Mouse (Mus musculus) regulatory T cell (primary cell): ENCODE measurements around the gene Cyct.

Source experiments
- in situ Hi-C: fragments of 300-600 bp; cut with MboI, MseI; formaldehyde crosslinking; loops from one replicate; pipeline ENCODE4 v1.15.1; 2025; ENCODE audit warnings: high pct_unique_total_duplicates

Cyct gene

DNA sequence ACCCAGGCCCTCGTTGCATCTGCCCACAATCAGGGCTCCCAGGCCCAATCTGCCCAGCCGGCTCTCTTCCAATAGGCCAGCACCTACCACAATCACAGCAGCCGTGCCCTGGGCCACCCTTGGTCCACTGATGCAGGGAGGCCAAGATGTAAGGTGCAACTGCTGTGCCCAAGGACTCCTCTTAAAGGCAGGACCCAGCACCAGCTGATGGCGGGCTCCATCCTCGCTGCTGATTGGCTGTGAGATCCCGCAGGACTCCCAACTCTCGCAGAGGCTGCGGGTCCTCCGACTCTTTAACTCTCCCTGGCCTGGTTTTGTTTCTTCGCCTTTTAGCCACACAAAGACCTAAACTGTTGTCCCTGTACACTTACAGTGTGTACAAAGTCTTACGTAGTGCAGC lies at the start of gene Cyct:
Cyct (minus strand) TSS at position 225 of the 400 bp plus-strand sequence.
- in situ Hi-C loops = no loop called here

- in situ Hi-C loops = loop anchor here (5.0 kb wide), 1 partner anchor 43 kb away; the partner anchor contains the start of gene Rbm45
These were observed 49.7 kb upstream of the Cyct start for GRCm38 (mm10) chr2:76409986-76410385.

DNA sequence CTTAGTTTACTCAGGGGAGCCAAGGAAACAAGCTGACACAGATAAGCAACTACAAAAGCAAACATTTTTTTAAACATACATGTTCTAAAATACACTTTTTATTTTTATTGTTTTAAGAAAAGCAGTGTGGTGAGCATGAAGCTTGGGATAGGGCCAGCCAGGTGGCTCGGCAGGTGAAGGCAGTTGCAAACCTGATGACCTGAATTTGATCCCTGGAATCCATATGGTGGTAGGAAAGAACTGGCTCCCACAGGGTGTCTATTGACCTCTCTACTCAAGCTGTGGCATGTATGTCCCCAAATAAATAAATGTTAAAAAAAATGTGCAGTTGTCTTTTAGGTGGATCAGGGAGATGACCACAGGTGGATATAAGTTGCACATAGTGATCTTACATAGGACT lies 49.3 kb upstream of the Cyct start:
- in situ Hi-C loops = loop anchor here (5.0 kb wide), 1 partner anchor 42 kb away; the partner anchor contains the start of gene Rbm45

DNA sequence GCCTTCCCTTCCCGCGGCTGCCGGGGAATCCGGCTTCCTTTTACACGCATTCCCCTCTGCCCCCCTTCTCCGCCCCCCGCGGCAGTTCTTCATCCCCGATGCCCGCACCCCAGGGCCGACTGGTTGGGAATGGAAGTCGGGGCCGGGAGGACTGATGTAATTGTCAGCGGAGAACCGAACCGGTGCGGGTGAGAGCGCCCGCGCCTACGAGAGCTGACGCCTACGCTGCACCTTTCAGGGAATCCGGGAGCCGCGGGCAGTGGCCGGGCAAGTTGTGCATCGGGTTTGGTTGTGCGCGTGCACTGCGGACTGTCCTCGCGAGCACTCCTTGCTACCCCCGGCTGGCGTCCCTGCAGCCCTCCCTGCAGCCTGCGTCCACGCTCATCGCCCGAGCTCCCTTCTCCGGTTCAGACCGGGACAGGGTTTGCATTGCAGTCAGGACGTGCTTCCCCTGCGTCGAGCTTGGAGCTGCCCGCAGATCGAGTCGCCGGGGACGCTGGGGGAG lies 46.7 kb upstream of the Cyct start:
- in situ Hi-C loops = loop anchor here (5.0 kb wide), 1 partner anchor 40 kb away; the partner anchor contains the start of gene Rbm45

DNA sequence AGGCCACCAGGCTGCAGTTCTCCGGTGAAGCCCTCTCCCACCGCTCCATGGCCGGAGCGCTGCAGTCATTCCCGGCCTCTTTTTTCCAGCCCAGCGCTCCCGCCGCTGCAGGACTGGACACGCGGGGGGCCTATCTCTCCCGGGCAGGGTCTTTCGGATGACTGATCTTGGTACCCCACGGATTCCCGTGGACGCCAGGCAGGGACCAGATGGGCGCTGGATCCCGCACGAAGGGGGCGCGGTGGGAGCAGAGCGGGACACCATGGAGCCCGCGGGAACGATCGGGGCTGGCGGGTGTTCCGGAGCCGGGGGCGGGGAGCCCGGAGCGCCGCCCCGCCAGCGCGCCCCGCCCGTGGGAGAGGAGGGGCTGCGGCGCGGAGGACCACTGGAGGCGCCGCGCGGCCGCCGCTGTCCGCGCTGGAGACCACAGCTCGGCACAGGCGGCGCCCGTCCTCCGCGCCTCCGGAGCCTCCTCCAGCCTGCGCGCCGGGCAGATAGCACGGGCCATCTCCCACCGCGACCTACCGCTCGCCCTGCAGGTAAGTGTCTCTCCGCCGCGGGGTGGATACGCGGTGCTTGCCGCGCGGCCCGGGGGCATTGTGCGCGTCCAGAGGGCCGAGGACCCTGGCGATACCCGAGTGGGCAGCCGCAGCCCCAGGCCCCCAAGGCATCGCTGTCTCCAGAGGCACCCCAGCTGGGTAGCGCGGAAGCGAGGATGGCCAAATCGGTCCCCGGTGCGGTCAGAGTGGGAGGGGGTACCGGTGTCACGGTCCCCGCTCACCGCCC lies 46.1 kb upstream of the Cyct start, which contains the start of gene Osbpl6:
Osbpl6 (plus strand) TSS at position 358 of the 786 bp plus-strand sequence.
- in situ Hi-C loops = loop anchor here (5.0 kb wide), 1 partner anchor 39 kb away; the partner anchor contains the start of gene Rbm45

GRCm38 (mm10) chr2:76405596-76406150 lies 45.4 kb upstream of the Cyct start:
- in situ Hi-C loops = loop anchor here (5.0 kb wide), 1 partner anchor 38 kb away; the partner anchor contains the start of gene Rbm45

- in situ Hi-C loops = no loop called here
These were observed 39.9 kb upstream of the Cyct start for GRCm38 (mm10) chr2:76400178-76400577.

GRCm38 (mm10) chr2:76386531-76386930 lies 26.3 kb upstream of the Cyct start:
- in situ Hi-C loops = loop anchor here (25.0 kb wide), 1 partner anchor 1526 kb away; no protein-coding TSS in a partner anchor

DNA sequence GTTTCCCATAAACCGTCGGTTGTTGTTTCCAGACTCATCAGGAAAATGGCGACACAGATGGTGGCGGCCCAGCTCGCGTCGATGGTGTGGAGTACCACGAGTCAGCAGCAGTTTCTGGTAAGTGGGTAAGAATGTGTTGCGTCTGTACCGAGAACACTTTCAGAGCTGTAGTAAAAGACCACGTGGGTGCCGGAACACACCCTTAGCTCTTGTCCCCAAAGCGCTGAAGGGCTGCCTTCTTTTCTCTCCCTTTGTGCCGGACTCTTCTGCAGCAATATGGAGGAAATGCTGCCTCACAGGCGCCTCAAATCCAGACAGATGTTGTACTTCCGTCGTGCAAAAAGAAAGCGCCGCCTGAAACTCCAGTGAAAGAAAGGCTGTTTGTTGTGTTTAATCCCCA lies 18.4 kb upstream of the Cyct start:
- in situ Hi-C loops = loop anchor here (25.0 kb wide), 1 partner anchor 1534 kb away; no protein-coding TSS in a partner anchor

DNA sequence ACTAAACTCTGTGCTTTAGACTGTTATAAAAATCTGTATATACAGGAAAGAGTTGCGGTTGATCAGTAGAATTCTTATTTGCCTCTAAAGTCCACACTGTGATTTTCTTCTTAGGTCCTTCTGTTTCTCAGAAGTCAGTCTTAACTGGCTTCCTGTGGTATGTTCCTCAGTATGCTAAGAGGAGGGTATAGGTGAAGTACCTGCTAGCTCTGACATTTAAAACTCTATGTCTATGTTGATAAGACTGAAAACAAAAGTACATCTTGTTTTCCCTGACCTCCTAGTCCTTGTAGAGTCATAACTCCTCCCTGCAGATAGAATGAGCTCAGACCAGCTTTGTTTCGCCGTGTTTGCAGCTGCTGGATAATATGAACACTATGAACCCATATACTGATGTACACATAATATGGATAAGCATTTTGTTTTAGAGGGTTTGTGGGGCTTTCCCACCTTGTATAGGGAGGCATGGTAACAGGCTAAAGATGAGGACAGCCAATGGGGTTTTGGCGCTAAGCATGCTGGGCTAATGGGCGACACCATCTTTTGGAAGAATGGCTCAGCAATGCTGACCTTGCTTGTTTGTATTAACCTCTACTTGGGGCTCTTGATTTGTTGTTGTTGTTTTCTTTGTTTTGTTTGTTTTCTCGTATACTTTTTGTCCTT lies 14.4 kb upstream of the Cyct start:
- in situ Hi-C loops = loop anchor here (5.0 to 25.0 kb wide), 3 partner anchors 243 to 1538 kb away; no protein-coding TSS in a partner anchor

DNA sequence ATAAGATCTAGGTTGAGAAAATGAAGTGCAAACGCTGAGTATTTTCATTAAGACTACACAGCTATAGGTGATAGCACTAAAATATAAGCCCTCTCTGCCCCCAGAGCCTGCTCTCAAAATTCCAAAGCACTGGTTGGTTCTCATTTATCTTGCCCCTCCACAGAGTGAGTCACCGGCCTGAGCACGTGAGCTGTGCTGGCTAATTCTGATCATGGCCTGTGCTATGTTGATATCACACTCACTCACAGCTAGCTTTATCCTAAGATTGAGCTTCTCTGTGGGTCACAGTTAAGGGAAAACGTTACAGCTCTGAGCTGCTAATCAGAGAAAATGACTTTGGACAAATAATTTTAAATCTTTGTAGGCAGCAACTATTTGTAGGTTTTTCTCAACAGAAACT lies 12.0 kb upstream of the Cyct start:
- in situ Hi-C loops = loop anchor here (5.0 kb wide), 2 partner anchors 245 to 310 kb away; no protein-coding TSS in a partner anchor

DNA sequence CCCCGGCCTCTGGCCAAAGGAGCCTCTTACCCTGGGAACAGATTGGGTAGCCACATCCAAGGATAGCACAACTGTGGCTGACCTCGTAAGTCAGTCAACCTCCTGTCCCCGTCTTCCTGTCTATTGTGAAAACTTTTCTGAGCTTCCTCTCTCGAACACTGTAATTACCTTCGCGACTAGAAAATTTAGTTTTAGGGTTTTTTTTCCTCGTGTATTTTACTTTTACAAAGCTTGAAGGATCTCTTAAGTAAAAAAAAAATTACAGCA lies 10.3 kb upstream of the Cyct start:
- in situ Hi-C loops = loop anchor here (5.0 kb wide), 2 partner anchors 247 to 312 kb away; no protein-coding TSS in a partner anchor

DNA sequence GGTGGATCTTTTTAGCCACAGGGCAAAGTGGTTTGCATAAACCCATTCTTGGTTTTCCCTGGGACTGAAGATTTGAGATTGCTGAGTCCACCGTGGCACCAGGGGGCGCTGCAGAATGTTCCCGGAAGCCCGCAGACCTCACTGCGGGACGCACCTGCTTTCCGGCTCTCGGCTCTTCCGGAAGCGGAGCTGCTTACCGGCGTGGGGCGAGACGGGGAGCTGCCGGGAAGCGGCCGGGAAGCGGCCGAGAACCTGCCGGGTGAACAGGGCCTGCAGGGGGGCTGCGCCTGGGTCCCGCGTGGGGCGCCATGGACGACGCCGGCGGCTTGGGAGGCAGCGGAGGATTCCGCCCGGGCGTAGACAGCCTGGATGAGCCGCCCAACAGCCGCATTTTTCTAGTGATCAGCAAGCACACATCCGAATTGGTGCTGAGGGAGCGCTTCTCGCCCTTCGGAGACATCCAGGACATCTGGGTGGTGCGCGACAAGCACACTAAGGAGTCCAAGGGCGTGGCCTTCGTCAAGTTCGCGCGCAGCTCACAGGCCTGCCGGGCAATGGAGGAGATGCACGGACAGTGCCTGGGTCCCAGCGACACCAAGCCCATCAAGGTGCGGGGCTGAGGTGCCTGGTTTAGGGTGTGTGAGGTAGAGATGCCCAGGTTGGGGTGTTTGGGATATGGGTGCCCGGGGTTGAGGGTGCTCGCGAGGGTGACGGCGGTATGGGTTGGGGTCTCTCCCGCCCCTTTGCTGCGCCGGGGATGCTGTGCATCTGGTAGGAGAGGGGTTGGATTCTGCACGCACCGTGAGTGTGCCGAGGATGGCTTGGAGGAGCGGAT lies 9.8 kb upstream of the Cyct start, which contains the start of gene Rbm45:
Rbm45 (plus strand) TSS at position 164 of the 835 bp plus-strand sequence.
- in situ Hi-C loops = loop anchor here (5.0 kb wide), 4 partner anchors 37 to 312 kb away; partner anchors contain the start of gene Osbpl6

DNA sequence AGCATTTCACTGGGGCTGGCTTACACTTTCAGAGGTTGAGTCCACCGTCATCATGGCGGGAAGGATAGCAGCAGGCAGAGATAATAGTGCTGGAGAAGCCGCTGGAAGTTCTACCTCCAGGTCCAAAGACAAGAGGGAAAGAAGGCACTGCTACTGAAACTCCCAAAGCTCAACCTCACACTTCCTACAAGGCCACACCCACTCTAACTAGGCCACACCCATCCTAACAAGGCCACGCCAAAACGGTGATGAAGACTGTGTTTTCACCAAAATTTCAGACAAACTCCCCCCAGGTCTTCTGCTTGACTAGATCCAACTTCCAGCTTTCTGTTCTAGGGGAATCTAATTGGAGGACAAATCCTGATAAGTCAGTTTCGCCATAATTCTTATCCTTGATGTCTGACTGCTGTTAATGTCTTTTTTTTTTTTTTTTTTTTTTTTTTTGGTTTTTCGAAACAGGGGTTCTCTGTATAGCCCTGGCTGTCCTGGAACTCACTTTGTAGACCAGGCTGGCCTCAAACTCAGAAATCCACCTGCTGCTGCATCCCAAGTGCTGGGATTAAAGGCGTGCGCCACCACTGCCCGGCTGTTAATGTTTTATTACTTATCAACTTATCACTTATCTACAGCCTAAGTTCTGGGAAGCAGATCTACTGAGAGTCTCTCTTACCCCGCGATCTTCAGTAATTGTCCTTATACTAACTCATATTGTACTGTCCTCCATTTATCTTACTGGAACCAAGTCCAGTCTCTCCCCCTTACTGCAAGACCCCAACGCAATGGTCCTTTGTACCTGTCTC lies 8.8 kb upstream of the Cyct start:
- in situ Hi-C loops = loop anchor here (5.0 kb wide), 2 partner anchors 38 to 242 kb away; partner anchors contain the start of gene Osbpl6

DNA sequence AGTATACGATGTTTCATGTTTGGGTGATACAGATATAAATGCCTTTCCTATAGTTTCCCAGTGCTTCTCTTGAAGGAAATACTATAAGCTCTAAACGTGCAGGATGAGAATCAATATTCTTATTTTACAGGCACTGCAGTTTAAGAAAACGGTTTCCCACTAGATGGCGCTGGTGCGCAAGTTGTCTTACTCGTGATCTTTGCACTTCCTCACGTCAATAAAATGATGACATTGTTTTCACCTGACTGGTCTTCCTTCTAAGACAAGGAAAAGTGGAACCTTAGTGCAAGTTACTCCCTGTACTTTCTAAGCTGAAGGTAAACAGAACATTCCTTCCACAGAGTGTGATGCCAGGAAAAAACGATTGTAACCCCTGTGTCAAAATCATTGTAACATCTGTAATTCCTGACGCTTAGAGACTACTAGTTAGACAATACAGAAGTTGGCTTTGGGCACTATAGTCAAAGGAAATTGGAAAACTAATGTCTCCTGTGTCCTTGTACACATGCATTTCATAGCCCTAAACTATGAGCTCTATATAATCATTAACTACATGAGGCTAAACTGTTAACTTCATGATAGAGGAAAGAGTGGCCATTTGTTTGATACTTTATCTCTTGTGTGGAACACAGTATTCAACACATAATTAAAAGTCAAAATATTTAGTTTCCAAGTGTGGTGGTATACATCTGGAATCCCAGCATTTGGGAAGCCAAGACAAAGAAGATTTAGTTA lies 7.1 kb upstream of the Cyct start:
- in situ Hi-C loops = loop anchor here (5.0 kb wide), 2 partner anchors 40 to 240 kb away; partner anchors contain the start of gene Osbpl6

DNA sequence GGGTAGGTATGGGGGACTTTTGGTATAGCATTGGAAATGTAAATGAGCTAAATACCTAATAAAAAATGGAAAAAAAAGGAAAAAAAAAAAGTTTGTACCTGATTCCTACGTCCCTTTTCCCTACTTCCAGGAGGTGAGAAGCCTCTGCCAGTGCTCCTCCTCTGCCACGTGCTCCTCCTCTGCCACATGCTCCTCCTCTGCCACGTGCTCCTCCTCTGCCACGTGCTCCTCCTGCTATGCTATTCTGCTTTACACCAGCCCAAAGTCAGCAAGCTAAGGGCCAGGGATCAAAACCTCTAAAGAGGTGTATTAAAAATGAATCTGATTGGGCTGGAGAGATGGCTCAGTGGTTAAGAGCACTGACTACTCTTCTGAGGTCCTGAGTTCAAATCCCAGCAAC lies 5.6 kb upstream of the Cyct start:
- in situ Hi-C loops = loop anchor here (5.0 kb wide), 2 partner anchors 41 to 239 kb away; partner anchors contain the start of gene Osbpl6

DNA sequence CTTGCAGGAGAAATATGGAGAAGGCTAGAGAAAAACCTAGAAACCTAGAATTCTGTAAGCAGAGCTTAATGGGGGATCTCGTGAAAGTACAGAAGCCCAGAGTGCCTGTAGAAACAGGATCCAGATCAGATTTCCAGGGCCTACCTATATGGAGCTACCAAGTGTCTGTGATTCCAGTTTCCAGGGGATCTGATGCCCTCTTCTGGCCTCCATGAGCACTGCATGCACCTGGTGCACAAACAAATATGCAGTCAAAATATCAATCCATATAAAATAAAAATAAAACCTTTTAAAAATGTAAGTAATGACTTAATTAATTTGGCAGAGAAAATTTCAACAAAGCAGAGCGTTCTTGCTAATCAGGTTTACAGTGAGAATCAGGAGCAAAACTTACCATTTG lies 1.9 kb upstream of the Cyct start:
- in situ Hi-C loops = no loop called here

DNA sequence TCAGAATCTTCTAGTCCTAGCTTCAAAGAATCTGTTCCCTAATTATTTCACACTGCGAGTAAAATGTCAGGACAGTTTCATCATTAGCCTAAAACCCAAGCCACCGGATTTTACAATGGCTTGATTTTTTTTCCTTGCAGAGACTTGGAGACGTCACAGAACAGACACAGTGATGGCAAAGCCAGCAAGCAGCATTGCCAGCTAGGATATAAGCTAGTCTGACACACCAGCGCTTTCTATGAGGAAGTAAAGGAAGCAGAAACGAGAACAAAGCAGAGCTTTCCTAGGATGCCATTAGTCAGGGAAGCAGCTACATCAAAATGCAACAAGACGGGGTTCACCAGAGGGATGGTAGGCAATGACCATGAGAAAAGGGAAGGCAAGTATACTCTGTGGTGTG lies 12.4 kb downstream of the Cyct start:
- in situ Hi-C loops = no loop called here

- in situ Hi-C loops = no loop called here
These were observed 18.1 kb downstream of the Cyct start for GRCm38 (mm10) chr2:76342146-76342545.
